Mouse (Mus musculus) ES-Bruce4 (cell line): Measurements from ENCODE around the gene Ghrh.

Experiments
- CTCF ChIP-seq: IDR thresholded peaks from one replicate; pipeline ENCODE4 v1.8.1; 2011; ENCODE audit warnings: low read depth, low read length
- POLR2A ChIP-seq: IDR thresholded peaks from one replicate; pipeline ENCODE4 v1.8.1; 2011; ENCODE audit warnings: low read length; ENCODE audit not compliant: insufficient read depth

DNA sequence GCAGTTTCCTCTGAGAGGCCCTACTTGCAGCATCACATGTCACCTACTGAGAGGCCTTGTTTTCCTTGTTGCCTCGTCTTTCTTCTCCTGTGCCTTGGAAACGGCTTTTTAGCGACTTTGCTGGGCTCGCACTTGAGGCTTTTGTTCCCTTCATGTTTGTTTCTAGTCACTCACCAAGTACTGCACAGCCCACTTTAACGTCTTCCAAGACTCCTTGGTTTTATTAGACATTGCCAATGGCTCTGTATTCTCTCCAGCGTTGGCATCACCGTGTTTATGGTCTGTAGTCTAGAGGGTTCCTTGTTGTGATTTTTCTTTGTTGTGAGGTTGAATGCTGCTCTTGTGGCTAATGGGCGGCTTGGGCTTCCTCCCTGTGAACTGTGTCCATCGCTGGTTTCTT lies 44.2 kb downstream of the Ghrh start:
- TF ChIP-seq POLR2A (no peak), CTCF (no peak)
